Mouse (Mus musculus) telencephalon, adult 2 months (tissue): ENCODE data around the gene Ralgapb.

ENCODE experiments used
- DNase-seq: peaks from one replicate; pipeline ENCODE4 v3.0.0-alpha.2; 2011; ENCODE audit warnings: low read depth, low spot score

Gene Ralgapb

GRCm38 (mm10) chr2:158513821-158514336, 104.2 kb downstream of the Ralgapb start:
- no peak for DNase-seq

- DNase-seq, result no peak
Observed at GRCm38 (mm10) chr2:158518583-158518982, 108.9 kb downstream of the Ralgapb start.

DNA sequence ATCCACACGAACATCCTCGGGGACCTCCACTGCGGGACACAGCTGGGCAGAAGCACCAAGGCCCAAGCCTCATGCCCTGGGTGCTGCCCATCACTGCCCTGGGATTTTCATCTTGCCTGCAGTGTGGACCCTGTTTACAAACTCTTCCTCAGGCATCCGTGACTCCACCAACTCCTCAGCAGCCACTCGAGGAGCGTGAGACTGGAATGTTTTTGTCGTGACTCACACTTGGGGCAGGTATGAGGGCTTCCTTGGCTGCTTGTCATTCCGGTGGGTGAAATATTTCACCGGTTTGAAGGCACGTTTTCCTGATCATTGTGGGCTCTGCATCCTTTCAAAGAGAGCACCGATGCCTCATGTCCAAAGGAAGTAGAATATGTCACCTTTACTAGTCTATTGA, 109.4 kb downstream of the Ralgapb start:
- no peak for DNase-seq

GRCm38 (mm10) chr2:158519800-158520199, 110.2 kb downstream of the Ralgapb start:
- DNase-seq, result no peak

DNA sequence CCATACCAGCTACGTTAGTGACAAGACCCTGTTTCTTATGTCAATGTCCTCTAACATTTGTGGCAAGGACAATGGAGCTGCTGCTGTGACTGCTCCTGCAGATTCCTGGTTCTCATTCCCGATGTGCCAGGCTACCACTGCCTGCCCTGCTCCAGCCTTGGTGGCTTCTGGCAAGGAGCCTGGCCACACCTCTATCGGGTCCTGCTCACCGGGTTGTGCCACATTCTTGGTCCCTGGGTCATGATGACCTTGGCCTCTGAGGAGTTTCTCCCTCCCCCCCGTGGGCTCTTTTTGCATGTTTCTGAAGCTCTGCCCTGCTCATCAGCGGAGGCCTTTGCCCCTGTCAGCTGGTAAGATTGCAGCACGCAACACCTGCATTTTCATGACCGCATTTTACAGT, 113.4 kb downstream of the Ralgapb start:
- DNase-seq, result no peak

DNA sequence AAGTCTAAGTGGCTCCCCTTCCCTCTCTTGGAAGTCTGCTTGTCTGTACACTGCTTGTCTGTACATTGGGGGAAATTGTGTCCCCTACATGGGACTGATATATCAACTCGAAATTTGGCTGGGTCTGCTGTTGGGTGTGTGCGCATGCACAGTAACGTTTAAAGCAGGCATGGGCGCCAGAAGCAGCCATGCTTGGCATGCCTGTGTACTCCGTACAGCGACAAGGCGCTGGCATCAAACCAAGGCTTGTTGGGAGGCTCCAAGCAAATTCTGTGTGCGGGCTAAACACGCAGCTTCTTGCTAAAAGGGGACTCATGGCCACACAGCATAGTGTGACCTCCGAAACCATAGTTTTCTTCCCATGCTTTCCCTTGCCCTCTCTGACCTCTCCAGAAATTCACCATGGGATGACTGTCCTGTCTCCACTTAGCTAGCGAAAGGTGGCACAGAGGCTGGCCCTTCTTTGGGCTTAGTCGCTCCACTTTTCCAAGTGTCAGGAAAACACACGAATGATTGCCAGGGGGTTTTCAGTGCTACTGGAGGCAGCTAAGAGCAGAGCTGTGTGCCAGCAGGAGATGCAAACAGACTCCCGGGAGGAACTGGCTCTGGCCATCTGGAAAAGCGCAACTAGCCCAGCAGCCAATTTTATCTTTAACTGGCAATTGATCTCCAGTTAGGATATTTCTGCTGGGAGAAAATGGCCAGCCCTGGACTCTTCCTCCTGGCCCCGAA, 114.6 kb downstream of the Ralgapb start:
- no peak for DNase-seq

DNA sequence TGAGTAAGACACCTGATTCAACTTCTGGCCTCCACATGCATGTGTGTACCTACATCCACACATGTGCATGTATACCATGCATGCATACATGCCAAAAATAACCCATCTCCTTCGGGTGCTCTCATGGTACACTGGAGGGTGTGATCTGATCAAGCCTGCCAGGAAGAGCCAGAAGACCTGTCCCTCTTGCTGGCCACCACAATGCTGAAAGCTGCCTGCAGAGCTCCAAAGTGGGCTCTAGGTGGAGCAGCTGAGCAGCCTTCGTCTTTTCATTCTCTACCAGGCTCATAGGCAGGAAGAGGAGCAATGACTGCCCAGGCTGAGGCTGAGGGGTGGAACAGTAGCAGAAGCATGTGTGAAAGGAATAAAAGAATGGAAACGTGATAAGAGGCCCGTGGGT, 124.4 kb downstream of the Ralgapb start:
- DNase-seq, result no peak

- DNase-seq, result no peak
Observed at GRCm38 (mm10) chr2:158534559-158534958, 124.9 kb downstream of the Ralgapb start.

- DNase-seq, result no peak
Observed at GRCm38 (mm10) chr2:158539433-158540305, 130.0 kb downstream of the Ralgapb start.

GRCm38 (mm10) chr2:158541286-158541685, 131.6 kb downstream of the Ralgapb start:
- no peak for DNase-seq

DNA sequence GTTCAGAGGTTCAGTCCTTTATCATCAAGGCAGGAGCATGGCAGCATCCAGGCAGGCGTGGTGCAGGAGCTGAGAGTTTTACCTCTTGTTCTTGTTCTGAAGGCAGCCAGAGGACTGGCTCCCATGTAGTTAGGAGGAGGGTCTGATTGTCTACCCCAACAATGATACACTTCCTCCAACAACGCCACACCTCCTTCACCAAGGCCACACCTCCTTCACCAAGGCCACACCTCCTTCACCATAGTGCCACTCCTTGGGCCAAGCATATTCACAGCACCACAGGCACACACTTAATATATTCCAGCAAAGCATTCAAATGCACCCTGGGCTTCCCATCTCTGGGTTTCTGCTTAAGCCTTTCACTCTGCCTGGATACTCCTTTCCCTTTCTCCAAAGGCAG, 135.6 kb downstream of the Ralgapb start:
- no peak for DNase-seq

GRCm38 (mm10) chr2:158546751-158547150, 137.1 kb downstream of the Ralgapb start:
- DNase-seq, result no peak
